Mouse (Mus musculus): ENCODE results near the gene Ppp1r3d. TPM values are rescaled to one million over a fixed set of nuclear protein-coding genes. Genes with fewer than 3 reads are reported as not detected.

Ppp1r3d gene
- polyA plus RNA-seq, 1 experiment from 2014 or later = 0.92 TPM

DNA sequence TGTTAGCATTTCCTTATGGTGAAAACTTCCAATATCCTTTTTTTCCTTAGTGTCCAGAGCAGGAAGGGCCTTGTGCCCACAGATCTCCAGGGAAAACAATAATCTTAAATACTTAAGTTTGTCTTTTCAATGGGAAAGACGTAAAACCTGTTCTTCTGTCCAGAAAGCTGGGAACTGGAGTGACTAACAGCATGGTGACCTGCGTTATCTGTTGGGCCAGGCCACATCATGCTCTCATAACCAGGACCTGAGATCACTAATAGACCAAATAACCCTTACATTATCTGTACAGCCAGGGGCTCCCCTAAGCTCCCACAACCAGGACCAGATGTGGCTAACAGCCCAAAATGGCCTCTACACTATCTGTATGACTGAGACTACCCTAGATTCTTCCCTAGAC is 19.6 kb upstream of the Ppp1r3d start:
- Histone ChIP-seq H3K9me3 (replicated peaks; ENCODE audit: control insufficient read depth, low read length) (no peaks in the 10 kb centered on the region), H3K4me1 (ENCODE audit: control insufficient read depth, low read depth, low read length) (no peaks in the 10 kb centered on the region), H3K36me3 (ENCODE audit: control insufficient read depth, insufficient read depth) (no peaks in the 10 kb centered on the region), H3K27me3 (ENCODE audit: control insufficient read depth, insufficient read depth, low read depth, low read length) (no peaks in the 10 kb centered on the region), H3K27ac (ENCODE audit: low read length) (no peak overlapping the region), H3K4me2 (ENCODE audit: low read depth, low read length) (no peak overlapping the region), H3K9ac (ENCODE audit: low read depth, low read length) (no peak overlapping the region), H3K4me3 (ENCODE audit: low read depth, low read length) (no peak overlapping the region)
- ATAC-seq (ENCODE audit: low read depth) = no peak
- 63% methylated on average over 2 of the region's 2 CpGs for WGBS (ENCODE audit: insufficient replicate concordance)

DNA sequence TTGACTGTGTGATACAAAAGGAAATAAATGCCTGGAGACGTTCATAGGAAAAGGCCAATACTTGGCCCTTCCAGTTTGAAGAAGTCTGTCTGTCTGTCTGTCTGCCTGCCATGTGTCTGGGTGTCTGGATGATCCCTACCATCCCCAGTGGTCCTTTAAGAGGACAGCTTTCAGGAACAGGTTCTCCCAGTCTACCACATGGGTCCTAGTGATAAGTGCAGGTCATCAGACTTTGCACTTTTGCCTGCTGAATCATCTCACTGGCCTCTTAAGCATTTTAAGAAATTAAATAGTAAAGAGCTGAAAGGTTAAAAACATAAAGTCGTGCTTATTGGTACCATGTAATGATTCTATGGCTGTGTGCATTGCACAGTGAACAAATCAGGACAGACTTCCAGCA is 19.2 kb upstream of the Ppp1r3d start:
- H3K27me3 ChIP-seq (ENCODE audit: control insufficient read depth, insufficient read depth, low read depth, low read length) = no peaks in the 10 kb centered on the region
- H3K27ac ChIP-seq (ENCODE audit: low read length) = no peak overlapping the region
- H3K4me1 ChIP-seq (ENCODE audit: control insufficient read depth, low read depth, low read length) = no peaks in the 10 kb centered on the region
- WGBS (ENCODE audit: insufficient replicate concordance) = 38% methylated on average over 2 of the region's 2 CpGs
- ATAC-seq (ENCODE audit: low read depth) = no peak
- H3K4me2 ChIP-seq (ENCODE audit: low read depth, low read length) = no peak overlapping the region
- no peaks in the 10 kb centered on the region for H3K9me3 ChIP-seq (replicated peaks; ENCODE audit: control insufficient read depth, low read length)
- H3K9ac ChIP-seq (ENCODE audit: low read depth, low read length) = no peak overlapping the region
- no peaks in the 10 kb centered on the region for H3K36me3 ChIP-seq (ENCODE audit: control insufficient read depth, insufficient read depth)
- no peak overlapping the region for H3K4me3 ChIP-seq (ENCODE audit: low read depth, low read length)

DNA sequence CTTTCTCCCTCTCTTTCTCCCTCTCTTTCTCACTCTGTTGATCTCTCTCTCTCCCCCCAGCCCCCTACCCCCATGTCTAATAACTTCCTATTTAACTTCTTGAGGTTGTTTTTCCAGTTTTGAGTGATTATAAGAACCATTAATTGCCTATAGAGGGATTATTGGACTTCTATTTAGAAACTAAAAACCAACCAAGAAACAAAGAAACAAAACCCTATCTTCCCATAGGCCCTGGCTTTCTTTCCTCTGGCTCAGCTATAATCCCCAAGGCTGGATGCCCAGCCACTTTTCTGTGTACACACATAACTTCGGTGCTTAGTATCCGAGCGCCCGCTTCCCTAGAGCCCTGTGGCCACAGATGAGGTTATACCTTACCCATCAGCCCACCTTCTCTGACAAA is 16.0 kb upstream of the Ppp1r3d start, which contains the start of gene Cdh26:
Cdh26 (plus strand) TSS at position 301 of the 400 bp plus-strand sequence.
- Histone ChIP-seq H3K27me3 (ENCODE audit: control insufficient read depth, insufficient read depth, low read depth, low read length) (no peaks in the 10 kb centered on the region), H3K9me3 (replicated peaks; ENCODE audit: control insufficient read depth, low read length) (no peaks in the 10 kb centered on the region), H3K4me2 (ENCODE audit: low read depth, low read length) (no peak within 1 kb of the TSS), H3K4me1 (ENCODE audit: control insufficient read depth, low read depth, low read length) (no peaks in the 10 kb centered on the region), H3K9ac (ENCODE audit: low read depth, low read length) (no peak within 1 kb of the TSS), H3K36me3 (ENCODE audit: control insufficient read depth, insufficient read depth) (no peaks in the 10 kb centered on the region), H3K27ac (ENCODE audit: low read length) (no peak within 1 kb of the TSS), H3K4me3 (ENCODE audit: low read depth, low read length) (no peak within 1 kb of the TSS)
- ATAC-seq (ENCODE audit: low read depth) = no peak
- WGBS (ENCODE audit: insufficient replicate concordance) = 86% methylated on average over 4 of the region's 4 CpGs

DNA sequence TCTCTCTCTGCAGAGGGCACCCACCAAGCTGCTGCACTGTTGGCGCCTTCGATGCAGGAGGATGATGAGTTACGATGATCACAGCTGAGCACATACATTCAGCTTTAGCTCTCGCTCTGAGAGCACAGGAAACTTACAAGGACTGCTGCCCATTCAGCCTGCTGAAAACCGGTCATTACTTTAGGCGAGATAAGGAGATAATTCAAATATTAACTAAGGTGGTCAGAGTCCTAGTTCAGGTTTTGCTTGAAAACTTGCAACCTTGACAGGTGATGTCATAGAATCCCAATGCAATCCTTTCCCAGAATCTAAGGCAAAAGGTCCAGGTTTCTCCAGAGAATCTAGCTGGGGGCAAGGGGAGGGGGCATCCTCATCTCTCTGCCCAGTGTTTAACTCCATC is 15.2 kb upstream of the Ppp1r3d start:
- 57% methylated on average over 6 of the region's 6 CpGs for WGBS (ENCODE audit: insufficient replicate concordance)
- no peak for ATAC-seq (ENCODE audit: low read depth)
- H3K27ac ChIP-seq (ENCODE audit: low read length) = no peak overlapping the region
- no peak overlapping the region for H3K4me2 ChIP-seq (ENCODE audit: low read depth, low read length)
- no peak overlapping the region for H3K9ac ChIP-seq (ENCODE audit: low read depth, low read length)
- H3K4me3 ChIP-seq (ENCODE audit: low read depth, low read length) = no peak overlapping the region
- H3K9me3 ChIP-seq (replicated peaks; ENCODE audit: control insufficient read depth, low read length) = no peaks in the 10 kb centered on the region
- no peaks in the 10 kb centered on the region for H3K4me1 ChIP-seq (ENCODE audit: control insufficient read depth, low read depth, low read length)
- H3K36me3 ChIP-seq (ENCODE audit: control insufficient read depth, insufficient read depth) = no peaks in the 10 kb centered on the region
- H3K27me3 ChIP-seq (ENCODE audit: control insufficient read depth, insufficient read depth, low read depth, low read length) = no peaks in the 10 kb centered on the region

DNA sequence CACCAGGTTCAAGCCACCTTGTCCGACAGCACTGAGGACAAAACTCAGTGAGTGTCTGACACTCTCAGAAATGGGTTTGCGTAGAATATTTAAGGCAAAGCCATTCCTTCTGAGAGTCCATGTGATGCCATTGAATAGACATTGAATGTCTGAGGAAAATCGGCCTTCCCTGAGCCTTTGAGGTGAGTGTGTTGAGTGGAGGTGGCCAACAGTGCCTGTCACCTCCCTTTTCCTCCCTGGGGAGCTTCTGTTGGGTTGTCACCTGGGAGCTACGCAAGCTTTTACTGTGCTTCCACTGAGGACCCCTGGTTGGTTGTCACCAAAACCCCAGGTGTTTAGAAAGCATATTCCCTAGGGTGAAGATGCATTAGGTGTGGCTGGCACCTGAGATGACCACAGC is 14.4 kb upstream of the Ppp1r3d start:
- no peaks in the 10 kb centered on the region for H3K4me1 ChIP-seq (ENCODE audit: control insufficient read depth, low read depth, low read length)
- no peaks in the 10 kb centered on the region for H3K36me3 ChIP-seq (ENCODE audit: control insufficient read depth, insufficient read depth)
- no peaks in the 10 kb centered on the region for H3K27me3 ChIP-seq (ENCODE audit: control insufficient read depth, insufficient read depth, low read depth, low read length)
- no peak overlapping the region for H3K4me2 ChIP-seq (ENCODE audit: low read depth, low read length)
- no peaks in the 10 kb centered on the region for H3K9me3 ChIP-seq (replicated peaks; ENCODE audit: control insufficient read depth, low read length)
- WGBS (ENCODE audit: insufficient replicate concordance) = 62% methylated on average over 4 of the region's 4 CpGs
- no peak overlapping the region for H3K27ac ChIP-seq (ENCODE audit: low read length)
- no peak for ATAC-seq (ENCODE audit: low read depth)
- H3K9ac ChIP-seq (ENCODE audit: low read depth, low read length) = no peak overlapping the region
- no peak overlapping the region for H3K4me3 ChIP-seq (ENCODE audit: low read depth, low read length)

- 57% methylated on average over 9 of the region's 9 CpGs for WGBS (ENCODE audit: insufficient replicate concordance)
Observed at GRCm38 (mm10) chr2:178428183-178428582, 13.9 kb upstream of the Ppp1r3d start.

GRCm38 (mm10) chr2:178427181-178427580 is 12.9 kb upstream of the Ppp1r3d start:
- no peak for ATAC-seq (ENCODE audit: low read depth)
- no peak overlapping the region for H3K9ac ChIP-seq (ENCODE audit: low read depth, low read length)
- no peak overlapping the region for H3K4me2 ChIP-seq (ENCODE audit: low read depth, low read length)

More at GRCm38 (mm10) chr2:178428183-178428582, 13.9 kb upstream of the Ppp1r3d start:
- Histone ChIP-seq H3K4me1 (ENCODE audit: control insufficient read depth, low read depth, low read length) (no peaks in the 10 kb centered on the region), H3K4me3 (ENCODE audit: low read depth, low read length) (no peak overlapping the region), H3K9ac (ENCODE audit: low read depth, low read length) (no peak overlapping the region), H3K9me3 (replicated peaks; ENCODE audit: control insufficient read depth, low read length) (no peaks in the 10 kb centered on the region), H3K27me3 (ENCODE audit: control insufficient read depth, insufficient read depth, low read depth, low read length) (no peaks in the 10 kb centered on the region), H3K4me2 (ENCODE audit: low read depth, low read length) (no peak overlapping the region), H3K27ac (ENCODE audit: low read length) (no peak overlapping the region), H3K36me3 (ENCODE audit: control insufficient read depth, insufficient read depth) (no peaks in the 10 kb centered on the region)
- ATAC-seq (ENCODE audit: low read depth) = no peak

DNA sequence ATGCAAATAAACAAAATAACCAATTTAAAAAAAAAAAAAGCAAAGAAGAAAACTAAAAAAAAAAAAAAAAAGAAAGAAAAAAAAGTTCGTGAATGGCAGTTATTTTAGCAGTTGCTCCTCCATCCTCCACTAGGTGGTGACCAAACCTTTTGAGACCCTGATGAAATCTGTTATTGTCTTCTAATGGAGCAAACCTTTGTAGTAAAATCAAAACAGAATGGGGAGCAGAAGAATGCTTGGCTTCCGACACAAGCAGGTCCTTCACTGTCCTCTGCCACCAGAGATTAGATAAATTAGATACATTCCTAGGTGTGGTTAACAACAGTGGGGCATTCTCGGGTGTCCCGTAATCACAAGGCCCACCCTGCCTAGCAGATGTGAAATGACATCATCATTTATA is 12.0 kb upstream of the Ppp1r3d start:
- no peak overlapping the region for H3K9ac ChIP-seq (ENCODE audit: low read depth, low read length)
- H3K4me3 ChIP-seq (ENCODE audit: low read depth, low read length) = no peak overlapping the region
- H3K9me3 ChIP-seq (replicated peaks; ENCODE audit: control insufficient read depth, low read length) = no peaks in the 10 kb centered on the region
- no peak overlapping the region for H3K27ac ChIP-seq (ENCODE audit: low read length)
- WGBS (ENCODE audit: insufficient replicate concordance) = 25% methylated on average over 4 of the region's 4 CpGs
- no peaks in the 10 kb centered on the region for H3K27me3 ChIP-seq (ENCODE audit: control insufficient read depth, insufficient read depth, low read depth, low read length)
- no peaks in the 10 kb centered on the region for H3K4me1 ChIP-seq (ENCODE audit: control insufficient read depth, low read depth, low read length)
- no peak for ATAC-seq (ENCODE audit: low read depth)
- H3K4me2 ChIP-seq (ENCODE audit: low read depth, low read length) = no peak overlapping the region
- no peaks in the 10 kb centered on the region for H3K36me3 ChIP-seq (ENCODE audit: control insufficient read depth, insufficient read depth)

More at GRCm38 (mm10) chr2:178427181-178427580, 12.9 kb upstream of the Ppp1r3d start:
- H3K36me3 ChIP-seq (ENCODE audit: control insufficient read depth, insufficient read depth) = no peaks in the 10 kb centered on the region
- WGBS (ENCODE audit: insufficient replicate concordance) = 63% methylated on average over 5 of the region's 5 CpGs
- no peak overlapping the region for H3K4me3 ChIP-seq (ENCODE audit: low read depth, low read length)
- no peak overlapping the region for H3K27ac ChIP-seq (ENCODE audit: low read length)
- no peaks in the 10 kb centered on the region for H3K9me3 ChIP-seq (replicated peaks; ENCODE audit: control insufficient read depth, low read length)
- no peaks in the 10 kb centered on the region for H3K4me1 ChIP-seq (ENCODE audit: control insufficient read depth, low read depth, low read length)
- no peaks in the 10 kb centered on the region for H3K27me3 ChIP-seq (ENCODE audit: control insufficient read depth, insufficient read depth, low read depth, low read length)

DNA sequence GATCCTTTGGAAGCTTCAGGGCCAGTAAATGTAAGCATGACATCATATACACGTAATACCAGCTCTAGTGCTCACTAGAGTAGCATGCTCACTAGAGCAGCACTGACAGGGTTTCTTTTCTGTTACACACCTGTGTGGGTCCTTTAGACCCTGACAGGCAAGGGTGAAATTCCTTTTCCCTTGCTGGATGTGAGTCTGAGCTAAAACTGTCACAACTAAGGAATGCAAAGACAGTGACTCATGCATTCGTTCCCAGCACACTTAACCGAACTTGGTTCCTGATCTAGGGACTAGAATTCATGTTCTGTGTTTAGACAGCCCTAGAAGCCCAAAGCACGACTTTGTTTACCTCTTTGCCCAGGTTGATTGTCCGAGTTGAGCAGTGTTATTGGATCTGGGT is 9.0 kb upstream of the Ppp1r3d start:
- H3K27me3 ChIP-seq (ENCODE audit: control insufficient read depth, insufficient read depth, low read depth, low read length) = no peaks in the 10 kb centered on the region
- WGBS (ENCODE audit: insufficient replicate concordance) = 53% methylated on average over 5 of the region's 5 CpGs
- H3K4me3 ChIP-seq (ENCODE audit: low read depth, low read length) = no peak overlapping the region
- ATAC-seq (ENCODE audit: low read depth) = no peak
- H3K9me3 ChIP-seq (replicated peaks; ENCODE audit: control insufficient read depth, low read length) = no peaks in the 10 kb centered on the region
- no peak overlapping the region for H3K4me2 ChIP-seq (ENCODE audit: low read depth, low read length)
- H3K36me3 ChIP-seq (ENCODE audit: control insufficient read depth, insufficient read depth) = no peaks in the 10 kb centered on the region
- H3K4me1 ChIP-seq (ENCODE audit: control insufficient read depth, low read depth, low read length) = no peaks in the 10 kb centered on the region
- H3K27ac ChIP-seq (ENCODE audit: low read length) = no peak overlapping the region
- no peak overlapping the region for H3K9ac ChIP-seq (ENCODE audit: low read depth, low read length)

All from liver, embryonic 16.5 days (tissue).